Mouse (Mus musculus): ENCODE data around the gene Olfr441.
A peak's percentile ranks its signal among the peaks of the same experiment; 100 is the strongest.
"Not testable (repeated sequence)": the region's sequence is repeated elsewhere in the genome, so short reads cannot be mapped to it uniquely, and the experiment has no call there.

Olfr441 gene

GRCm38 (mm10) chr6:43106069-43106468 is at the start of gene Olfr441:
TSS of gene Olfr441 (plus strand) at chr6:43106369.
- not testable (repeated sequence) for DNase-seq (ENCODE audit: low spot score in 2 of 2)

GRCm38 (mm10) chr6:43078750-43079149 is 27.4 kb upstream of the Olfr441 start:
- DNase-seq (ENCODE audit: low spot score in 2 of 2) = no peak

GRCm38 (mm10) chr6:43081405-43081804 is 24.8 kb upstream of the Olfr441 start:
- peak in 1 of 2 experiments; percentile 4 for DNase-seq (ENCODE audit: low spot score in 2 of 2)

GRCm38 (mm10) chr6:43146267-43146666 is 40.1 kb downstream of the Olfr441 start, which contains the start of gene Olfr237-ps1:
TSS of gene Olfr237-ps1 (plus strand) at chr6:43146567.
- DNase-seq (ENCODE audit: low spot score in 2 of 2) = not testable (repeated sequence)

- no peak for DNase-seq (ENCODE audit: low spot score in 2 of 2)
These were observed 53.3 kb downstream of the Olfr441 start for GRCm38 (mm10) chr6:43159502-43159901.

GRCm38 (mm10) chr6:43162982-43163381 is 56.8 kb downstream of the Olfr441 start, which contains the start of gene Olfr437:
TSS of gene Olfr437 (plus strand) at chr6:43163282.
- no peak for DNase-seq (ENCODE audit: low spot score in 2 of 2)

- no peak for DNase-seq (ENCODE audit: low spot score in 2 of 2)
These were observed 61.1 kb downstream of the Olfr441 start for GRCm38 (mm10) chr6:43167246-43167645.
